Mouse (Mus musculus): ENCODE measurements around the gene Map3k5.

- TF ChIP-seq CTCF (IDR thresholded peaks at IDR 0.05) (no peak), EP300 (IDR thresholded peaks at IDR 0.05) (no peak)
Observed at GRCm38 (mm10) chr10:20178807-20179605, 244.7 kb downstream of the Map3k5 start.
